Mouse (Mus musculus): ENCODE results near the gene Odf2.

GRCm38 (mm10) chr2:29922011-29922410, 33.0 kb downstream of the Odf2 start:
- TF ChIP-seq CTCF (IDR thresholded peaks at IDR 0.05; ENCODE audit: borderline replicate concordance, control insufficient read depth, extremely low read depth, insufficient read depth, low read length, poor library complexity) = no peak
- no peak for TF ChIP-seq POLR2A (IDR thresholded peaks at IDR 0.05; ENCODE audit: control insufficient read depth, extremely low read depth, insufficient read depth, low read length, poor library complexity)

All from thymus, adult 2 months (tissue).